Mouse (Mus musculus) C2C12 (cell line): ENCODE results near the gene Insl5.

Source experiments
- CEBPB ChIP-seq: IDR thresholded peaks from one replicate; pipeline ENCODE4 v1.6.1; 2011; ENCODE audit warnings: low read depth, mild to moderate bottlenecking, control low read depth, moderate library complexity
- CTCF ChIP-seq: IDR thresholded peaks from one replicate; pipeline ENCODE4 v1.5.1; 2011; ENCODE audit not compliant: control insufficient read depth, insufficient read depth, insufficient read length
- MYOD1 ChIP-seq: IDR thresholded peaks from one replicate; pipeline ENCODE4 v1.6.1; 2011; ENCODE audit warnings: low read depth; ENCODE audit not compliant: control insufficient read depth, insufficient read length
- MYOG ChIP-seq: IDR thresholded peaks from one replicate; pipeline ENCODE4 v1.6.1; 2011; ENCODE audit not compliant: control insufficient read depth, insufficient read length; ENCODE audit errors: extremely low read depth

- TF ChIP-seq CTCF (no peak), MYOD1 (no peak), CEBPB (no peak), MYOG (no peak)
Observed at GRCm38 (mm10) chr4:103027745-103028144, 1.1 kb upstream of the Insl5 start.
